Mouse (Mus musculus) CD4-positive naive resting alpha-beta T cell, adult 76 days (primary cell): ENCODE data around the gene Cryl1. TPM values are rescaled to one million over a fixed set of nuclear protein-coding genes. Genes with fewer than 3 reads are reported as not detected.

Experiments
- total RNA-seq: library from RNA; stranded (reverse); gene quantifications from one replicate; pipeline ENCODE4 v1.2.4, GENCODE M21; 2023

Cryl1 gene
- total RNA-seq = 11.2 TPM

GRCm38 (mm10) chr14:57398065-57398757, at the start of gene Cryl1:
Cryl1 (minus strand) TSS chr14:57398529.

GRCm38 (mm10) chr14:57423432-57424211, 25.3 kb upstream of the Cryl1 start, which contains the start of gene Ift88:
Ift88 (plus strand) TSS chr14:57424062.

Other genes starting within 250 kb of the Cryl1 start
- 5.3 TPM for gene Ift88, start 25.5 kb upstream of the Cryl1 start, total RNA-seq
- gene Il17d, start 126.2 kb upstream of the Cryl1 start, total RNA-seq = not detected
- 8.8 TPM for gene Eef1akmt1, start 173.1 kb upstream of the Cryl1 start, total RNA-seq